Mouse (Mus musculus) testis, postnatal 10 days (tissue): ENCODE results near the gene 5530401A14Rik.

Experiments
- DNase-seq: peaks from one replicate; pipeline ENCODE4 v3.0.0; 2021; ENCODE audit warnings: low spot score

Gene 5530401A14Rik

DNA sequence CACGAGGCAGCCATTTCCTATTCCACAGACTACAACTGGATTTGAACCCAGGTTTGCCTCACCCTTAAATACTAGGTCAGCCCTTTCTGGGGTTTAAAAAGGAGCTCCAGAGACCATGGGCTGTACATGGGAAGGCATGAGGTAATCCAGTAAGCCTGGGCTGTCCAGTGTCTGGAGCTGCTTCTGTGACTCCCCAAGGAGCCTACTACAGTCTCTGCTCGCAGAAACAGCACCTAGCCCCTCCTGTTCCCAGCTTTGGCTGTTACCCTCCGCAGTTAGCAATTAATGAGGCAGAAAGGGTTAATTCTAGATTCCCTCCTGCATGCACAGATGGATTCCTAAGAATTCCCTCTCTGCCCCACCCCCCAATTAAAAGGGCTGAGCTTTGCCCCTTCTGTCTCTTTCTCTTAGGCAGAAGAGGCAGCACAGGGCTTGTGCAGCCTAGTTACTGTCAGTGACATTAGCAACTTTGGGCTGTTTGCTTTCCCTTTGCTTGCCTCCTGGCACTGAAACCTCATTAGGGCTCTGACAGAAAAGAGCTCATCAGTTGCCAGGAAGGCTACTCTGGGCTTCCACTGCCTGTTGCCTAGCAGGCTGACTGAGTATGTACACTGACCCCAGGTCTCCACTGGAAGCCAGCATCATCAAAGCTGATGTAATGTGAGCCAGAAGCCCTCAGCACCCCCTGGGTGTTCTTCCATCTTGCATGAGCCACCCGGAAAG is at the start of gene 5530401A14Rik:
Gene 5530401A14Rik (plus strand): TSS at position 424 of the 723 bp plus-strand sequence.
- DNase-seq: no peak

DNA sequence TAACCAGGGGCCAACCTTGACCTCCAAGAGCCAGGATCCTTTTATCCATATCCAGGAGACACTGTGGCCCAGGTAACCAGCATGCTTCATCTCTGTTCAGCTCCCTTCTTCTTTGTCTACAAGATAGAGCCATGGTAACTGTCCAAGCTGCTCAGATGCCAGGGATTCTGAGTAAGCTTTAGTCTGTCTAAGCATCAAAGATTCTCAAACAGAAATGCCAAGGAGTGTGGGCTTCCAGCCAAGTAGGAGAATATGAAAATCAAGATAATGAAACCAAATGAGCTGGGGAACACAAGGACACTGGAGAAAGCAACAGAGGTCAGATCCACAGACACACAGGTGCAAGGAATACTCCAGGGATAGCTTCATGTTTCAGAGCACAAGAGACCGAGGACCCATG is 45.7 kb upstream of the 5530401A14Rik start:
- DNase-seq: no peak

DNA sequence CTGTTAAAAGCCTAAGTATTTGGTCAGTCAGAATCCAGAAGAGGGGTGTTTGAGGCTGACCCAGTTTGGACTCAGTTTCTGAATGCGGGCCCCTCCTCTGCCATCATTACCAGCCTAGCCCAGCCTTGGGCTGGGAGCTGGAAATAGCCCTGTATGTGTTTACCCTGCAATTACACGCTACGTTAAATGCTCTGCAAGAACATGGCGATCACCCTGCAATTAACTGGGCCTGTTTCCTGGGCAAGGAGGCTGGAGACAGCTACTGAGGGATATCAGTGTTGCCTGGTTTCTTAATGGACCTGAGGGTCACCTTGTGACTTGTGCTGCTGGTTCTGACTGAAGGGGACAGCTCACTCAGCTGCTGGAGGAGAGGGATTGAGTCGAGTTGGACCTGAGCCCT is 43.9 kb upstream of the 5530401A14Rik start:
- no peak for DNase-seq

DNA sequence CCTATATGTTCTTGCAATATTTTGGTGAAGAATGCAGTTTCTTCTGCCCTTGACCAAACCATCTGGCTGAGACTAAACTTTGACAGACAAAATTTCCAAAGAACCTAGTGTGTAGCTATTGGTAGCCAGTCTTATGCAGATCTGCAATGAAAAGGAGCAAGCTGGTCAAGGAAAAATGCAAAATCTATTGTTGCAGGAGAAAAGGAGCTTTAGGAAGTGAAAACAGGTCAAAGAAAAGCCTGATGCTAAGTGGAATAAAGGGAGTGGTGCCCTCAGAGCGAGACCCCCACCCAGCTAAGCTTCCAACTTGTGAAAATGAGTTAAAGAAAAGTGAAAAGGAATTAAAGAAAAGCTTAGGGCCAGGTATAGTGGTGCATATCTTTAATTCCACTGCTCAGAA is 28.1 kb upstream of the 5530401A14Rik start:
- DNase-seq: no peak

DNA sequence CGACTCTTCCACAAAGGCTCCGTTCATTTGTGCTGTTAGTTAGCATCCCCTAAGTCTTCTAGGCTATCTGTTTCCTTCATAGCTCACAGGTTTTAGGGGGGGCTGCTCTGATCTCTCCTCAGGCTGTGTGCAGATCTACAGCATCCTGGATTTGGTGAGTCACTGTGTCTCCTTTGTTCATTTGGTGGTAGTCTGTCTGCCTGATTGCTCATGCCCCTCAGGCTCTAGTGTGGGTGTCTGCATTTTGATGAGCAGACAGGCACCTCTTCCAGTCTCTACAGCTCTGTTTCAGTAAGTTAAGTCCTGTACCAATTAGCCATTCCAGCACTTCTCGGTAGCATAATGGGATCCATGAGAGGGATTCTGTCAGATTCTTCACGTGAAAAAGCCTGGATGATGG is 22.0 kb upstream of the 5530401A14Rik start:
- DNase-seq: no peak

DNA sequence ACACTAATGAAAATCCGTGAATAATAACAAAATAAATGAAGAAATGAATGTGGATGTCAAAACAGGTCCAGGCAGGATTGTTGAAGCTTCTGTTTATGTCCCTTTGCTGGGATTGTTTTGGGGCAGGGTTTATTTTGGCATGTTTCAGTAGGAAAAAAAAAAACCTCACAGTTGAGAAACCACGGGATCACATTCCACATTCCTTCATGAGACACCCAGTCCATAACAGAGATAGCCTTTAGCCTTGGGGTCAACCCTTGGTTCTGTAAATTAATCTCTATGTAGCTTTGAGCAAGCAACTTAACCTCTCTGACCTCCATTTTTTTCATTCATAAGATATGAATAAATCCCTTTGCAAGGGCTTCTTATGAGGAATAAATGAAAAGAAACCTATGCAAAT is 19.5 kb upstream of the 5530401A14Rik start:
- no peak for DNase-seq

DNA sequence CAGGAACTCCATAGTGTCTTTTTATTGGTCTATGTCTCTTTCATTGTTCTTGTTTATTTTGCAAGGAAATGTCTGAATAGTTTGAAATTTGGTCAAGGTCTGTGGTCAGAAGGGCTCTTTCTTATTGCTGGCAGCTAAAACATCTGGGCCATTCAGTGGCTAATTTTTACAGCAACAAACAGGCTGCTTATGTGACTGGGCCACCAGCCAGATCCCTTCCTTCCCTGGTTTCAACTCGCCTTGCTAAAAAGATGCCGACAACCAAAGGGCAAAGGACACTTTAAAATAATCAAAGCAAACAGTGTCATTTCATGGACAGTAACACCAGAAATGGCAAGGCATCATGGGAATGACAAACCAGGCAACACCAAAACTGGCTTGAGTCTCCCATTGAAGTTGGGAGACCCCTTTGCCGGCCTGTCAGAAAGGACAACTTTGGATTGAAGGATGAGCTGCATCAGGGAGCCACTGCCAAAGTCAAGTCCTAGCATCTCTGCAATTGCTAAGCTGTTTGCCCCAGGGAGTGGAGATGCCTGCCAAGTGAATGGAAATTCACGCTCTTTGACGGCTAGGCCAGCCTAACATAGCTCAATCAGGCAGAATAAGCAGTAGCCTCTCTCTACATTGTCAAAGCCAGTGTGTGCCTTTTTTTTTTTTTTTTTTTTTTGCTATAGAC is 15.3 kb upstream of the 5530401A14Rik start:
- no peak for DNase-seq

DNA sequence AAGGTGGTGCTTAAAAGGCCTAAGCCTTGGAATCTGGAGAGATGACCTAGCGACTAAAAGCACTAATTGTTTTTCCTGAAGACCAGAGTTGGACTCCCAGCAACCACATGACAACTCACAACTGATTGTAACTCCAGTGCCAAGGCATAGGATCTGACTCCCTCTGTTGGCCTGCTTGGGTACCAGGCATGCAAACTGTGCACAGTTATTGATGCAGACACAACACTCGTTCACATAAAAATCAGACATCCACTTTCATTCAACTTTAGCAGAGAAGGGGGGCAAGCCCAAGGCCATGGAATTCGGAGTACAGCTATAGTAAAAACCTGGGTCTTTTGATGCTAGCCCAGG is 14.8 kb upstream of the 5530401A14Rik start:
- no peak for DNase-seq

DNA sequence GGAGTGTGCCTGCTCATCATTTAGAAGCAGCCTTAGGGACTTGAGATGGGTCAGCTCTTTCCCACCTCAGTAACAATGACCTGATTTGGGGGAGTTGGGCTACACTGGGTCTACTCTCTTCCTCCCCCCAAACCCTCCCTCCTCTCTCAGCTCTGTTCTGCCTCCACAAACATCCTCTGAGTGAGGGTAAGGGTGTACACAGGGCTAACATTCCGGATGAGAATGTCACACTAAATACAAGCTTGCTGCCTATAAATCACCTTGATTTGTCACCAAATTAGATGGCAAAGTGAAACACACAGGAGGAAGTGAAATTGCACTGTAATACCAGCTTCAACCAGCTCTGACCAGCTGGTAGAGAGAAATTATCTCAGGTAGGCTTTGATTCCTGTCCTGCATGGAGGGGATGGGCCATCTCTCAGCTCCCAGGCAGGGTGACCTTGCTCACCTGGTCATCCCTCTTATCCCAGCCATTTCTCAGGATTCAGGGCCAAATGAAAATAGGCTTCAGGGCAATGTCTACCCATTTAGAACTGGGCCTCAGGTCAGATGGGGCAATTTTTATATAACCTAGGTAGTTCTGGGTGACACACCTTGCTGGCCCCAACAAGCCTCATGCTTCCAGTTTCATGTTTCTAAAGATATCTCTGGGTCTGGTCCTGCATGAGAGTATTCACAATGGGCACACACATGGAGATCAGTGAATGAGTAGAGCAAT is 12.5 kb upstream of the 5530401A14Rik start:
- DNase-seq: no peak

DNA sequence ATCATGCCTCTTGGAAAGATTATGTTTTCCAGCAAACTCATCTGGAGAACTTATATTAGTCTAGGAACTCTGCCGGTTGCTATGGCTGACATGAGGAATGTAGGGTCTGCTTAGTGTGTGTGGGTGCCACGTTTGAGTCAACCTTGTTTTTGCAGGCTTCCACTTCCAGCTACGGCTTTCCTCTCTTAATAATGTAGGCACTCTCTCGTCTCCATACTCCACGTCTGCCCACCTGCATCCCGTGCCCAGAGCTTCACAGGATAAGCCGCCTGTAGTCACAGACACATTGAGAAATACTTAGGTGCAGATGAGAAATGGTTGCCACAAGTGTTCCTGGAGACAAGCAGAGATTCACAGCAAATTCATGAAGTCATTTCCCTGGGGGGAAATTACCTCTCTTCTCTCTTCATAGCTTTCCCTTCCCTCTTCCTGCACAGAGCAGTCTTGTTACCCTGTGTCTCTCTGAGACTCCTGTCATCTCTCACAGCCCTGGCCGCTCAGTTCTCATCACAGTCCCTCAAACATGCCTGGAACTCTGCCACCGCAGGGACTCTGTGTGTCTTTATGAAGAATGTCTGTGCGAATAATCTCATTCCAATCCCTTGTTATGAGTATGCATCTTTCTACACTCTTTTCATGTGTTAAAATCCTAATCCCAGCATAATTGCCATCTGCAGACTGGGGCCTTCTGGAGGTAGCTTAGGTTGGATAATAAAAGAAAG is 5.3 kb downstream of the 5530401A14Rik start:
- no peak for DNase-seq

DNA sequence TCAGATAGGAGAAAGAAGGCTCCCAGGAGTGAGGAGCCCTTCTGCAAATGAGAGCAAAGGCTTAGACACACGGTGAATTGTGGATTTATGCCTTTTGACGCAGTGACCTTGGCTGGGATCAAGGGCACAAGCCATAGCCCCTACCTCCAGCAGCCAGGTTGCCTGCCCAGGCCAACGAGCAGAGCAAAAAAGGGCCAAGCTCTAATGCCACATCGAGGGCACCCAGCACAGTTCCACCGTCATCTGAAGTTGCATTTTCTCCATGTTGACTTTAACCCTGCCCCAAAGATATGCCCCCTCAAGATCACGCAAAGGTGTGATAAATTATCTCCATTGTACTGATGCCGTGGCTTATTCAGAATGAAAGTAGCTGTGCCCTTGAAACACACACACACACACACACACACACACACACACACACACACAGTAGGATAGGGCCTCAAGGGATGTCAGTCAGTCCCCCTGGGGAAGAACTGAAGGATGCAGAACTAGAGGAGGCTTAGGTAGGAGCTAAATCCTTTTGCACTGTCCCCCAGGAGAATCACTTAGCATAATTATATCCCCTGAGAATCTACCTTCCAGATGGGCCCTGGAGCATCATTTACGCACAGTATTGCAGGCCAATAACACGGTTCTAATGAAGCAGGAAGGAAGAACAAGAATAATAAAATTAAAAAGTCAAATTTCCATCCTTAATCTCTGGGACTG is 11.2 kb downstream of the 5530401A14Rik start:
- no peak for DNase-seq

DNA sequence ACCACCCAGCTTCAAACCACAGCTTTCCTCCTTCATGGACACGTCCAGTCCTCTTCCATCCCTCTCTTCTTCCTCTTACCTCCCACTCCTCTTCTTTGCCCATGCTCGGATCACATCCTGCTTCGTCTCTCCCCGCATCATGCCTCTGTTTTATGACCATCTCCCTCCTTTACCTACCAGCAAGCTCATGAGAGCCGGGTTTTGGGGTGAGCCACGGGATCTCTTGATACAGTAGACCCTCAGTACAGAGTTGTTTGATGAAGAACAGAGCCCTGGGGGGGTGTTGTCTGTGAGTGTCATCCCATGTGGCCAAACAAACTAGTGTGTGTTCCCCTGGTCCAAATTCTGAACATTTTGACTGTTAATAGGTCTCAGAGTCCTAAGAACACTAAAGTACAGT is 36.0 kb downstream of the 5530401A14Rik start:
- no peak for DNase-seq

DNA sequence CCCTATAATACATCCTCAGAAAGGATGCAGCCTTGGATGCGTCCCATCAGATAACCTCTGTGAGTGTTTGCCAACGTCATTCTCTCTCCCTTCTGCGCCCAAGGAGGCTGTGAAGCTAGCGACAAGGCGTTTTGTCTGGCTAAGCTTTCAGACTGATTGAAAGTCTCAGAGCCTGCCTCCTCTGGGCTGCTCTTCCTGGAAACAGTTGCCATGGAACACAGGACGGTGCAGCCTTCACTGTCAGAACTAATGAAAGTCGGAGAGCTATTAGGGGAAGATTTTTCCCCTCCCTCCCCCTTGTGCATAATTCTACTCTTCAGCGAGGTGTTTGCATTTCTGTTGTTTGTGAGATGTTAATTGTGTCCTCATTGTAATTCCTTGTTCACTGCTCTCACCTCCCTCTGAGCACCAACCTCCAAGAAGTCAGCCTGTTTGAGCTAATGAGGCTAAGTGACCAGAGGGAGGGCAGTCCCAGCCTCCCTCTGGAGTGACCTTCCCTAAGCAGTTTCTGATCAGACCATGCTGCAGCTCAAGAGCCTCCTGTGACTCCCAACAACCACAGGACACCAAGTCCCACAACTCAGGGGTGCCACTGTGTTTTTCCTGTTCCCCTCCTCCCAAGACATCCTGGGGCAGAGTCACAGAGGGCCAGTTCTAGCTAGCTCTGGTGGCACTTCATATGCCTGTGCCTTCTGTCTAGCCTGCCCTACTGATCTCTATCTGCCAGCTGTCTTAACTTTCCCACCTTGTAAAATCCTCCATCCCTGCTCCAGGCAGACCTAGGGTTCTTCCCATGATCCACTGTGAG is 37.3 kb downstream of the 5530401A14Rik start:
- DNase-seq: no peak

DNA sequence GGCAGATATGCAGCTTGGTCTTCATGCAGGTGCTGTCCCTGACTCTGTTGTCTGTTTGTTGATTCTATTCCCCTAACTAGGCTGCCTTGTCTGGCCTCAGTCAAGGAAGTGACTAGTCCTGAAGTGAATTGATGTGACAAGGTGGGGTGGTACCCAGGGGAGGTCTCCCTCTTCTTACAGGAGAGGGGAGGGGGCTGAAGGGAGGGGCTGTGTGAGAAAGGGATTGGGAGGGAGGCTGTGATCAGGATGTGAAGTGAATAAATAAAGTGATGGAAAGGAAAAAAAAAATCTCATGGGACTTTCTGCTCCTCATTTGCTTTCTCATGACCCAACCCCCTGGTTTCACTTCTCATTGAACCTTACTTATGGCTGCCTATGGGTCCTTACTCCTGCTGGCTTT is 41.8 kb downstream of the 5530401A14Rik start:
- DNase-seq: no peak

DNA sequence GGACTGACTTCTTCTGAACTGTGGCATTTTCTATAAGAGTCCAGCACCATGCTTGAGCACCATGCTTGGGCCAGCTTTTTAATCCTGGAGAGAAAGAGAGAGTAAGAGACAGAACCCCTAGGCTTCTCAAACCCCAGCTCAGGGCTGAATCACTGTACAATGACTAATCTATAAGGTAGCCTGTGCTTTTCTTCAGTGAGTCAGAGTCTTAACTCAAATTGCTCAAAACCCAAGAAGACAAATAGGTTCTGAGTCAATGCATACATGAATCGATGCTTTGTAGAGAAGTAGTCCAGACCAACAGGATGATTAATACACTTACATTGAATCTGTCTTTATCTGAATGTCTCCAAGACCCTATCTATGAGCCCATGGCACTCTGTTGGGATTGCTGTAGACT is 48.3 kb downstream of the 5530401A14Rik start:
- DNase-seq: no peak

DNA sequence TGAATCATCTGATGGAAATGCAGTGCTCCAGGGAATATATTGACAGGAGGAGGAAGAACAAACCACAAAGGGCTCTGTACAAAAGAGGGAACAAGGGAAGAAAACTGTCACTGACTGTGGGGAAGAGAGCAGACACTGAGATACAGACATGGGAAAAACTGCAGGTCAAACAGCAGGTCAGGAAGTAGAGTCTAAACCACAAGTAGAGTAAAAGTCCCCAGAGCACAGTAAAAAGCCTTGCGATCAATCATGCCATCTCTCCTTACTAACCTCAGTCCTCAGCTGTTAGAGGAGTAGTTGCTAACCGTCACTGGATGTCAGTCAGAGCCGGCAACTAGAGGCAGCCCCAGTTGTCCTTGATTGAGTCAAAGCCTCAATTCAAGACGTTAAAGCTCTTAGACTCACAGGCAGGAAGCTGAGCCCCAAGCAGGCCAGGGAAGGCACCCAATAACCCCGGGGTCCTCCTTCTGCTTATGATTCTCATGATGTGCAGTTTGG is 49.0 kb downstream of the 5530401A14Rik start:
- DNase-seq: no peak

DNA sequence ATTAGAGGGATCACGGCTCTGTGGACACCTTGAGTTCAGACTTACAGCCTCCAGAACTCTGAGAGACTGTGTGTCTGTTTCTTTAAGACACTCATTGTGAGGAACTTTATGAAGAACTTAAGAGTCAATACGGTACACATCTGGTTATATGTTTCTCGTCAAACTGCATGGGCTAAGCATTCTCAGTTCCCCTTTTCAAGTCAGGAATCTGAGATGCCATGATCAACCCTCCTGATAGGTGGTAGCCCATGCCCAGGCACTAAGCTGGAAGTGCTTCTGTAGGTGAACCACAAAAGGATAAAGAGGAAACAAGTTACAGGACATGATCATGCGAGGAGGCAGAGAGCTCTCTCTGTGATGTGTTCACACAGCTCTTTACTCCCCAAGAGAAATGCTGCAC is 52.6 kb downstream of the 5530401A14Rik start:
- no peak for DNase-seq

DNA sequence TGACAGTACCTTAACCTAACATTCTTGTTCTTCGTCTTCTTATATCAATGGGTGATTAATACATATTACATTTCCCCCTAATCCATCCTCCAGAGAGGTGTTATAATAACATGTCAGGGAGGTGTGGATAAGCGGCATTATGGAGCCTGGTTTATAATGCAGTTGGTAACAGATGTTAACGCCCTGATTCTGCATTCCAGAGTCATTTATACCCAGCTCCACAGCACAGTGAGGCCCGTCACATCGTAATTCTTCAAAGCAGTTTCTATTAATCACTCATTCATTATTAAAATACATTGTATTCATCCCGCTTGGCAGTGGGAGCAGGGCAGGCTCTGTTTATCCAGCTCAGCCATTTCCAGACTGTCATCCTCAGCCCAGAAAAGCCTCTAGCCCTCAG is 55.0 kb downstream of the 5530401A14Rik start:
- no peak for DNase-seq

DNA sequence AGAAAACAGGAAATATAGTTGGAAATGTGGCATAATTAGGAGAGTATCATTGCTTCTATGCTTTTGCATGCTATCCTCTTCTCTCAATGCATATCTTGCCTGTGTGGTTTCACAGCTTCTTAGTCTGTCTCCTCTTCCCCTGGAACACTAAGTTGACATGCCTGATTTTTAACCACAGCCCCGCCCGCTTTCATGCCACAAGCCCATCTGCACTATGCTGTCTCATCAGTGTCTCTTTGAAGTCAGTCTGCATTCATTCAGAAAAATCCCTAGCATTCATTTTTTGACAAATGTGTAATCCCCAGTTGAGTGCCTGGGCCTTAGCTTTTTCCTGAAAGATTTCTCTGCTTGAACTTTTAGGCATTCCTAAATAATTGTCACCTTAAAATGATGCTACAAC is 62.6 kb downstream of the 5530401A14Rik start:
- no peak for DNase-seq

DNA sequence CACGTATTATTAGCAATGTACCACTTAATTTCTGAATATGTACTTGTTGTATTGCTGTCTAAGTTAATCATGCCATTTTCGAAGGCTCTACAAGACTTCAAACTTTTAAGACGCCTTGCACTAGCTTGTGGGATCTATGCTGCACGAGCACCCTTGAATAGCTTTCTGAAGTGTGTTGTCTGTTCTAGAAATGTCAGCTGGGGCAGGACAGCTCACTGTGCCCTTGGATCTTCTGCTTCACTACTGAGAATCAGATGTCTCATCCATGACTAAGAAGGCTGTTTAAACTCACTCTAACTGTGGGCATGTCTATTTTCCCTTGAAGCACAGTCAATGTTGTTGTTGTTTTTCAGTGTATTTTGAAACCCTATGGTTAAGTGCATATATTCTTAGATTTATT is 63.2 kb downstream of the 5530401A14Rik start:
- DNase-seq: no peak

DNA sequence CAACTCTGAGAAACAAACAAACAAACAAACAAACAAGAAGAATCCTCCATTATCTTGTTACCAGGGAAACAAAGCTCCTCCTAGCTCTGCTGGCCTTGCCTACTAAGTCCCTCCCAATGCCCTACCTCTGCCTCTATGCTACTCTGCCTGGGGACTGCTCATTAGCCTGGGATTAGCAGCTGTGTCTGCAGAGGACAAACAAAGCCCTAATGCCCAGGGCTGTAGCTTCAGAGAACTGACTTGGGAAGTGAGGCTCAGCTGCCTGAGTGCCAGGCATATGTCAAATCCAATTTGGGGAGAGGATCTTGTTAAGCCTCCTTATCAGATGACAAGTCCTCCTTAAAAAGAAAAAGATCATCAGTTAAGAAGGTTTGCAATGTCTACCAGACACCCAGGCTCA is 65.9 kb downstream of the 5530401A14Rik start:
- no peak for DNase-seq
